Mouse (Mus musculus) G1E (cell line): ENCODE results near the gene Slc26a11. TPM values are rescaled to one million over a fixed set of nuclear protein-coding genes. Genes with fewer than 3 reads are reported as not detected.

Experiments used
- ATAC-seq: 2 replicates; pipeline ENCODE4 v1.8.0; 2016; ENCODE audit warnings: mild to moderate bottlenecking; ENCODE audit not compliant: insufficient number of reproducible peaks, poor library complexity, low FRiP score, severe bottlenecking; ENCODE audit errors: extremely low read depth
- DNase-seq: peaks from one replicate; pipeline ENCODE4 v3.0.0; 2012; ENCODE audit warnings: low spot score
- H3K27me3 ChIP-seq: 2 replicates; pipeline ENCODE4 v1.6.1; 2012; ENCODE audit warnings: mild to moderate bottlenecking, low read length, inconsistent platforms; ENCODE audit not compliant: insufficient read depth
- H3K36me3 ChIP-seq: replicated peaks from 2 replicates; pipeline ENCODE3; 2012; ENCODE audit warnings: mild to moderate bottlenecking, inconsistent platforms
- H3K4me1 ChIP-seq: 2 replicates; pipeline ENCODE4 v1.6.1; 2012; ENCODE audit warnings: low read depth, low read length, inconsistent platforms, mixed read lengths; ENCODE audit not compliant: insufficient read depth
- H3K4me3 ChIP-seq: 2 replicates; pipeline ENCODE4 v1.5.1; 2012; ENCODE audit warnings: low read depth, mild to moderate bottlenecking, inconsistent platforms, low read length, moderate library complexity, mixed read lengths
- H3K9me3 ChIP-seq: replicated peaks from 2 replicates; pipeline ENCODE4 v1.6.1; 2012; ENCODE audit warnings: inconsistent platforms
- CTCF ChIP-seq: IDR thresholded peaks from 2 replicates; pipeline ENCODE4 v1.5.1; 2012; ENCODE audit warnings: low read depth, low read length, inconsistent platforms, mixed read lengths
- GATA1 ChIP-seq: IDR thresholded peaks from 2 replicates; pipeline ENCODE4 v1.6.1; 2012; ENCODE audit warnings: borderline replicate concordance, low read length, inconsistent platforms, mixed read lengths
- GATA2 ChIP-seq: IDR thresholded peaks from 2 replicates; pipeline ENCODE4 v1.6.1; 2012; ENCODE audit warnings: low read depth, low read length, inconsistent platforms, borderline replicate concordance
- POLR2AphosphoS5 ChIP-seq: IDR thresholded peaks from 2 replicates; pipeline ENCODE4 v1.6.1; 2012; ENCODE audit warnings: low read depth, low read length, inconsistent platforms; ENCODE audit not compliant: insufficient replicate concordance
- TAL1 ChIP-seq: conservative IDR thresholded peaks from 2 replicates; pipeline ENCODE4 v1.6.1; 2012; ENCODE audit warnings: low read depth, low read length, inconsistent platforms, mixed read lengths
- polyA plus RNA-seq: library from polyadenylated mRNA; stranded (reverse); fragments of >175 nt; gene quantifications from 2 replicates; pipeline ENCODE4 v1.2.3, GENCODE M21; 2012
- total RNA-seq, 2 experiments: library from RNA; stranded (forward) in 1 of 2; stranded (reverse) in 1 of 2; fragments of 200-1000 nt in 1 of 2; fragments of >200 nt in 1 of 2; fragmentation: Nextera tagmentation in 1 of 2; gene quantifications; 2 replicates each; pipeline ENCODE4 v1.2.3; 2014 to 2017

The Slc26a11 gene
- total and polyA plus RNA-seq, 3 experiments = 4.4 to 8.0 (median 5.2) TPM

GRCm38 (mm10) chr11:119407381-119407780 lies 52.0 kb downstream of the Slc26a11 start:
- Histone ChIP-seq H3K4me3 (no peak overlapping the region), H3K9me3 (no peaks in the 10 kb centered on the region), H3K27me3 (no peaks in the 10 kb centered on the region; the same call in 1 of the 2 replicates), H3K4me1 (no peaks in the 10 kb centered on the region; the same call in 1 of the 2 replicates), H3K36me3 (peaks cover 98% of the 10 kb centered on the region)
- DNase-seq (no peak), ATAC-seq (no peak)
- no peak for TF ChIP-seq POLR2AphosphoS5
- no peak for TF ChIP-seq CTCF
- no peak for TF ChIP-seq GATA1
- TF ChIP-seq GATA2 = no peak

- Histone ChIP-seq H3K4me3 (no peak overlapping the region), H3K4me1 (no peaks in the 10 kb centered on the region; the same call in 1 of the 2 replicates), H3K36me3 (peaks cover 94% of the 10 kb centered on the region), H3K9me3 (no peaks in the 10 kb centered on the region), H3K27me3 (no peaks in the 10 kb centered on the region; the same call in 1 of the 2 replicates)
- ATAC-seq = no peak
- no peak for DNase-seq
- TF ChIP-seq POLR2AphosphoS5 = no peak
- no peak for TF ChIP-seq GATA1
- no peak for TF ChIP-seq GATA2
- TF ChIP-seq CTCF = no peak
- TF ChIP-seq TAL1 = no peak
Observed at GRCm38 (mm10) chr11:119407977-119408376, 52.6 kb downstream of the Slc26a11 start.

GRCm38 (mm10) chr11:119419327-119420118 lies 64.2 kb downstream of the Slc26a11 start:
- Histone ChIP-seq H3K9me3 (no peaks in the 10 kb centered on the region), H3K4me3 (no peak overlapping the region), H3K27me3 (no peaks in the 10 kb centered on the region; the same call in 1 of the 2 replicates), H3K36me3 (peaks cover 92% of the 10 kb centered on the region), H3K4me1 (no peaks in the 10 kb centered on the region)
- DNase-seq (no peak), ATAC-seq (no peak)
- TF ChIP-seq TAL1 (no peak), CTCF (no peak), GATA2 (no peak), POLR2AphosphoS5 (no peak), GATA1 (no peak)

- DNase-seq (no peak), ATAC-seq (no peak)
- no peak for TF ChIP-seq GATA2
- TF ChIP-seq GATA1 = no peak
- no peak for TF ChIP-seq POLR2AphosphoS5
- TF ChIP-seq CTCF = no peak
- TF ChIP-seq TAL1 = no peak
- no peaks in the 10 kb centered on the region for H3K9me3 ChIP-seq
- no peaks in the 10 kb centered on the region; the same call in 1 of the 2 replicates for H3K27me3 ChIP-seq
- H3K4me3 ChIP-seq = no peak overlapping the region
- no peaks in the 10 kb centered on the region for H3K4me1 ChIP-seq
- H3K36me3 ChIP-seq = peaks cover 92% of the 10 kb centered on the region
Observed at GRCm38 (mm10) chr11:119420426-119420825, 65.1 kb downstream of the Slc26a11 start.

- ATAC-seq (no peak), DNase-seq (no peak)
- Histone ChIP-seq H3K4me1 (peaks cover 32% of the 10 kb centered on the region), H3K36me3 (peaks cover 87% of the 10 kb centered on the region), H3K4me3 (no peak overlapping the region), H3K27me3 (no peaks in the 10 kb centered on the region), H3K9me3 (no peaks in the 10 kb centered on the region)
- TF ChIP-seq GATA1 (no peak), TAL1 (no peak), GATA2 (no peak), CTCF (no peak), POLR2AphosphoS5 (no peak)
Observed at GRCm38 (mm10) chr11:119427431-119427830, 72.1 kb downstream of the Slc26a11 start.

- DNase-seq = no peak
- Histone ChIP-seq H3K4me3 (no peak overlapping the region), H3K27me3 (no peaks in the 10 kb centered on the region), H3K4me1 (peaks cover 37% of the 10 kb centered on the region), H3K9me3 (no peaks in the 10 kb centered on the region), H3K36me3 (peaks cover 86% of the 10 kb centered on the region)
- TF ChIP-seq TAL1 (no peak), GATA2 (no peak), POLR2AphosphoS5 (no peak), GATA1 (no peak), CTCF (no peak)
- ATAC-seq = no peak
Observed at GRCm38 (mm10) chr11:119427986-119428385, 72.6 kb downstream of the Slc26a11 start.
